Mouse (Mus musculus): ENCODE results near the gene Nuak2. TPM values are rescaled to one million over a fixed set of nuclear protein-coding genes. Genes with fewer than 3 reads are reported as not detected.

Nuak2 gene
- polyA plus RNA-seq, 1 experiment, result 99.9 TPM

DNA sequence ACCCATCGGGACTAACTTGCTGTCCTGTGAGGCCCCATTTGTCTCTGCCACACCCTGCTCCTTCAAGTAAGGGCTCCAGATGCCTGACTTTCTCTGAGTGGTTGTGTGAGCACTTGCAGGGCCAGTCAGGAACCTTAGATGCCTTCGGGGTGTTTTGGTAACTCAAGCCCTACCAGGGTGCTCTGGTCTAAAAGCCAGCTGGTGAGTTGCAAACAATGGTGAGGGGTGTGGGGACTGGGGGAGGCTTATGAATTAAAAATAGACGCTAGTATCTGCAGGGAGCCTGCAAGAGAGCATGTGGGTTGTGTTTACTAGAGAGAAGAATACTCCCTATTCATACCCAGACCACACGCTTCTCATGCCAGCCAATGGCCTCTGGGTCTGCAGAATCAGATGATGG, 59.3 kb downstream of the Nuak2 start:
- no peak overlapping the region for H3K4me3 ChIP-seq (ENCODE audit: low read depth, low read length)
- H3K36me3 ChIP-seq (ENCODE audit: control insufficient read depth, insufficient read depth, low read length), result no peaks in the 10 kb centered on the region
- no peak overlapping the region for H3K27ac ChIP-seq (ENCODE audit: insufficient read depth, low read depth, low read length)
- WGBS, result 38% methylated on average over 4 of the region's 4 CpGs
- peaks cover 6% of the 10 kb centered on the region for H3K4me1 ChIP-seq (ENCODE audit: control insufficient read depth, insufficient read depth, insufficient read length, low read length)
- no peaks in the 10 kb centered on the region for H3K27me3 ChIP-seq (ENCODE audit: control insufficient read depth, insufficient read depth, low read length)
- TF ChIP-seq POLR2A (IDR thresholded peaks at IDR 0.05; ENCODE audit: low read depth, low read length), result no peak
- TF ChIP-seq CTCF (IDR thresholded peaks at IDR 0.05; ENCODE audit: extremely low read depth, insufficient read length, insufficient replicate concordance, low read depth, low read length), result no peak

DNA sequence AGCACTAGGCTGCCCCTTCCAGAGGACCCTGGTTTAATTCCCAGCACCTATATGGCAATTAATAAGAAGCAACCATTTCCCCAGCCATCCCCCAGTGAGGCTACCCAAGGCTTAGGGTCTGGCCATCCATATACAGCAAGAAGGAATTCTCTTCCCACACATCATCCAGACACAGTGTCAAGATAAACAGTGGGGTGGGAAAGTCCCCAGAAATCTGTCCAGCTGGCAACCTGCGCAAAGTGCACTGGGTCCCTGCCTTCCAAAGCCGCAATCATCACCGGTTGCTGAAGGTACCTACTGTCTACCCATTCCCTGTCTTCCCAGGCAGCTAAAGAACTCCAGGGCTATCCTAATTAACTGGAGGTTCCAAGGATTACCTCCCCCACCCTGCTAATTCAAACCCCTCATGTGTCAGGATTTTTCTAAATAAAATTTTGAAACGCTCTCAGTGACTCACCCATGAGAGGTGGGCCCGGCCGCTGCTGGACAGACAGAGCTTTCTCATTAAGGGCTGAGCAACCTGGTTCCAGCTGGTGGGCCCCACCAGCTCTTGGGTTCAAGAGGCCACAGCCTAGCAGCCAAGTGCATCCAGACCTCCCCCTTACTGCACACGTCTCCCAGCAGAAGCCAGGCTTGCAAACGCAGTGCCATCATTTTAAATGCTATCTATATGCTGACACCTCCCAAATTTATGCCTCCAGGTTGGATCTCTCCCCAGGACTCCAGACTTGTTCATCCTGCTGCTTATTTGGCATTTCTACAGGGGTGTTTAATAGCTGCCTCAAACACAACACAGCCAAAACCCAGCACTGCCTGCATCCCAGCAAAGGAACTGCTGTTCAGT, 60.5 kb downstream of the Nuak2 start:
- H3K4me1 ChIP-seq (ENCODE audit: control insufficient read depth, insufficient read depth, insufficient read length, low read length), result peaks cover 3% of the 10 kb centered on the region
- TF ChIP-seq CTCF (IDR thresholded peaks at IDR 0.05; ENCODE audit: extremely low read depth, insufficient read length, insufficient replicate concordance, low read depth, low read length), result no peak
- TF ChIP-seq POLR2A (IDR thresholded peaks at IDR 0.05; ENCODE audit: low read depth, low read length), result no peak
- H3K27ac ChIP-seq (ENCODE audit: insufficient read depth, low read depth, low read length), result no peak overlapping the region
- H3K4me3 ChIP-seq (ENCODE audit: low read depth, low read length), result no peak overlapping the region
- no peaks in the 10 kb centered on the region for H3K36me3 ChIP-seq (ENCODE audit: control insufficient read depth, insufficient read depth, low read length)
- 80% methylated on average over 8 of the region's 8 CpGs for WGBS
- no peaks in the 10 kb centered on the region for H3K27me3 ChIP-seq (ENCODE audit: control insufficient read depth, insufficient read depth, low read length)

DNA sequence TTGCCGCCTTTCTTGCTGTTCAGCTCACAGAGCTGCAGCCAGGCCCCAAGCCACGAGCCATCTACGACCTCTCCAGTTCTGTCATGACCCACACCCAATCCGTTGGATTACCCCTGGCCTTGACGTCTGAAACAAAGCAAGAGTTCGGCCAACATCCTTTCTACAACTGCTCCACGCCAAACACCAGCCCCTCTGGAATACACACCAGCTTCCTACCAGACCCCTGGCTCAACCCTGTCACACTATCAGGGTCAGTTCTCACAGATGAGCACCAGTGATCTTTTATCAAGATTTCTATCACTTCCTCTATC, 61.1 kb downstream of the Nuak2 start:
- H3K4me3 ChIP-seq (ENCODE audit: low read depth, low read length), result no peak overlapping the region
- 45% methylated on average over 7 of the region's 7 CpGs for WGBS
- H3K27ac ChIP-seq (ENCODE audit: insufficient read depth, low read depth, low read length), result no peak overlapping the region
- no peak for TF ChIP-seq CTCF (IDR thresholded peaks at IDR 0.05; ENCODE audit: extremely low read depth, insufficient read length, insufficient replicate concordance, low read depth, low read length)
- TF ChIP-seq POLR2A (IDR thresholded peaks at IDR 0.05; ENCODE audit: low read depth, low read length), result no peak
- no peaks in the 10 kb centered on the region for H3K36me3 ChIP-seq (ENCODE audit: control insufficient read depth, insufficient read depth, low read length)
- no peaks in the 10 kb centered on the region for H3K27me3 ChIP-seq (ENCODE audit: control insufficient read depth, insufficient read depth, low read length)
- H3K4me1 ChIP-seq (ENCODE audit: control insufficient read depth, insufficient read depth, insufficient read length, low read length), result peaks cover 3% of the 10 kb centered on the region

DNA sequence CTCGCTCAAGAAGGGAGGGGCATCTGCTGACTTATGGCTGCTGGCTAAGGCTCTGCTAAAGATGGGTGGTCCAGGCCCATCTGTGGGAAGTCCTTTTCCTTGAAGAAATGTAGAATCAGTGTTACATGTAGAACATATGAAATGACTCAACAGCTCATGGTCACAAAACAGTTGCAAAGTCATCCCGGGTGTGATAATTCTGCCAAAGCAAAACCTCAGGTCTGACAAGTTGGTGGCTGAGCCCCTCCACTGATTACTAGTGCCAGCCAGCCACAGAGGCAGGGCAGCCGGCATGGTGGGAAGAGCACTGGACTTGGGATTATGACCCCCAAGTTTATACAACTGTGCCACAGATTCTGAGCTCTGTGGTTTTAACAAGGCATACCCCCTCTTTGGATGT, 61.9 kb downstream of the Nuak2 start:
- H3K36me3 ChIP-seq (ENCODE audit: control insufficient read depth, insufficient read depth, low read length), result no peaks in the 10 kb centered on the region
- no peaks in the 10 kb centered on the region for H3K27me3 ChIP-seq (ENCODE audit: control insufficient read depth, insufficient read depth, low read length)
- H3K4me3 ChIP-seq (ENCODE audit: low read depth, low read length), result no peak overlapping the region
- no peak overlapping the region for H3K27ac ChIP-seq (ENCODE audit: insufficient read depth, low read depth, low read length)
- TF ChIP-seq POLR2A (IDR thresholded peaks at IDR 0.05; ENCODE audit: low read depth, low read length), result no peak
- TF ChIP-seq CTCF (IDR thresholded peaks at IDR 0.05; ENCODE audit: extremely low read depth, insufficient read length, insufficient replicate concordance, low read depth, low read length), result no peak
- WGBS, result 66% methylated on average over 3 of the region's 3 CpGs
- peaks cover 3% of the 10 kb centered on the region for H3K4me1 ChIP-seq (ENCODE audit: control insufficient read depth, insufficient read depth, insufficient read length, low read length)

DNA sequence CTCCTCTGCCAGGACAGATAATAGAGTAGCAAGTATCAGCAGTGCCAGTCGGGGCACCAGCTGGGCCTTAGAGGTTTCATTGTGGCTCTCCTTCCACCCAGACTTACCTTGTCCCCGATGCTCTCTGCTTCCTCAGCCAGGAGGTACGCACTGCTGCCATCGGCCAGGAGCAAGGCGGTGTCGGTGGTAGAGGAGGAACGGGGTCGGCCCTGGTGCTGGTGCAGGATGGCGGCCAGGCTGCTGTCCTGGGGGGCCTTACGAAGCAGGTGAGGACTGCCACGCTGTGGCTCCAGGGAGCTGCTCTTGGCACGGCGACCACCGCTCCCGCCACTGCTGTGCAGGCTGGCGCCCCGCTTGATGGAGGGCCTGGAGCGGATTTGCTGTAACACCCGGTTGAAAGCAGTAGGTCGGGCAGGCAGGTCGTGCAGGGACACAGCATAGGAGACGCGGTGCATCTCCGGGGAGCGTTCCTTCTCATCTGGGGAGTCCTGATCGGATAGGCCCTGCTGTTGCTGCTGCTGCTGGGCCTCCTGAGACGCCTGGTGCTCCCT, 64.7 kb downstream of the Nuak2 start:
- peaks cover 7% of the 10 kb centered on the region for H3K4me1 ChIP-seq (ENCODE audit: control insufficient read depth, insufficient read depth, insufficient read length, low read length)
- TF ChIP-seq CTCF (IDR thresholded peaks at IDR 0.05; ENCODE audit: extremely low read depth, insufficient read length, insufficient replicate concordance, low read depth, low read length) (no peak), POLR2A (IDR thresholded peaks at IDR 0.05; ENCODE audit: low read depth, low read length) (no peak)
- no peaks in the 10 kb centered on the region for H3K36me3 ChIP-seq (ENCODE audit: control insufficient read depth, insufficient read depth, low read length)
- no peaks in the 10 kb centered on the region for H3K27me3 ChIP-seq (ENCODE audit: control insufficient read depth, insufficient read depth, low read length)
- WGBS, result 82% methylated on average over 27 of the region's 27 CpGs
- H3K4me3 ChIP-seq (ENCODE audit: low read depth, low read length), result no peak overlapping the region
- H3K27ac ChIP-seq (ENCODE audit: insufficient read depth, low read depth, low read length), result no peak overlapping the region

DNA sequence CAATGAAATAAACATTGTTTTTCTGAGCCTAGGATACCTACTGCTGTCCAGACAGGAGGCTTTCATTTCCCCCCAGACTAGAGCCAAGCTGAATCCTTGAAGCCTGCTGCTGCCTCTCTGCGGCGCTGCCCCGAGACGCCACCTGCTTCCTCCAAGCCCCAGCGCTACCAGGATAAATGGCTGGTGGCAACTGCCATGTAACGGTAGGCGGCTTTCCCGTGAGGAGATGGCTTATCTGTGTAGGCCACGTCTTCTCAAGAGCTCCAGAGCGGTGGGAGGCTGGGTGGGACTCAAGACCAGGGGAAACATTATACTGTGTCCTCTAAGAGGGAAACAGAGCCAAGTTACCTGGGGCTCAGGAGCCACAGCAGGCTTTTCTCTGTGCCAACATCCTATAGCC, 66.0 kb downstream of the Nuak2 start:
- Histone ChIP-seq H3K36me3 (ENCODE audit: control insufficient read depth, insufficient read depth, low read length) (no peaks in the 10 kb centered on the region), H3K4me1 (ENCODE audit: control insufficient read depth, insufficient read depth, insufficient read length, low read length) (peaks cover 3% of the 10 kb centered on the region), H3K27me3 (ENCODE audit: control insufficient read depth, insufficient read depth, low read length) (no peaks in the 10 kb centered on the region), H3K4me3 (ENCODE audit: low read depth, low read length) (no peak overlapping the region), H3K27ac (ENCODE audit: insufficient read depth, low read depth, low read length) (no peak overlapping the region)
- 60% methylated on average over 10 of the region's 10 CpGs for WGBS
- TF ChIP-seq CTCF (IDR thresholded peaks at IDR 0.05; ENCODE audit: extremely low read depth, insufficient read length, insufficient replicate concordance, low read depth, low read length) (no peak), POLR2A (IDR thresholded peaks at IDR 0.05; ENCODE audit: low read depth, low read length) (no peak)

Other genes with a start within 250 kb of the Nuak2 start
- gene Mfsd4a, start 248.1 kb upstream of the Nuak2 start, polyA plus RNA-seq (2012; rRNA removed), result 14.0 and 28.0 TPM in 2 replicates
- gene Cdk18, start 176.4 kb upstream of the Nuak2 start, polyA plus RNA-seq (2012; rRNA removed), result 84.2 and 133 TPM in 2 replicates
- gene Lemd1, start 124.7 kb upstream of the Nuak2 start, polyA plus RNA-seq (2012; rRNA removed), result 0.09 and 0.10 TPM in 2 replicates
- not detected in 2 replicates for gene AC124108.1, start 124.7 kb upstream of the Nuak2 start, polyA plus RNA-seq (2012; rRNA removed)
- not detected in 2 replicates for gene Gm10188, start 86.4 kb upstream of the Nuak2 start, polyA plus RNA-seq (2012; rRNA removed)
- 0.75 and 1.5 TPM in 2 replicates for gene Klhdc8a, start 17.5 kb upstream of the Nuak2 start, polyA plus RNA-seq (2012; rRNA removed)
- 2.8 and 3.8 TPM in 2 replicates for gene Tmcc2, start 75.2 kb downstream of the Nuak2 start, polyA plus RNA-seq (2012; rRNA removed)
- gene Dstyk, start 101.4 kb downstream of the Nuak2 start, polyA plus RNA-seq (2012; rRNA removed), result 1.9 and 2.5 TPM in 2 replicates
- gene Rbbp5, start 161.2 kb downstream of the Nuak2 start, polyA plus RNA-seq (2012; rRNA removed), result 3.6 and 4.7 TPM in 2 replicates
- 0.74 and 1.0 TPM in 2 replicates for gene Tmem81, start 190.1 kb downstream of the Nuak2 start, polyA plus RNA-seq (2012; rRNA removed)
- gene Cntn2, start 227.1 kb downstream of the Nuak2 start, polyA plus RNA-seq (2012; rRNA removed), result 0.08 and 0.13 TPM in 2 replicates